ENCODE assay signal across 27 mouse cellular contexts in the genomic region with DNA sequence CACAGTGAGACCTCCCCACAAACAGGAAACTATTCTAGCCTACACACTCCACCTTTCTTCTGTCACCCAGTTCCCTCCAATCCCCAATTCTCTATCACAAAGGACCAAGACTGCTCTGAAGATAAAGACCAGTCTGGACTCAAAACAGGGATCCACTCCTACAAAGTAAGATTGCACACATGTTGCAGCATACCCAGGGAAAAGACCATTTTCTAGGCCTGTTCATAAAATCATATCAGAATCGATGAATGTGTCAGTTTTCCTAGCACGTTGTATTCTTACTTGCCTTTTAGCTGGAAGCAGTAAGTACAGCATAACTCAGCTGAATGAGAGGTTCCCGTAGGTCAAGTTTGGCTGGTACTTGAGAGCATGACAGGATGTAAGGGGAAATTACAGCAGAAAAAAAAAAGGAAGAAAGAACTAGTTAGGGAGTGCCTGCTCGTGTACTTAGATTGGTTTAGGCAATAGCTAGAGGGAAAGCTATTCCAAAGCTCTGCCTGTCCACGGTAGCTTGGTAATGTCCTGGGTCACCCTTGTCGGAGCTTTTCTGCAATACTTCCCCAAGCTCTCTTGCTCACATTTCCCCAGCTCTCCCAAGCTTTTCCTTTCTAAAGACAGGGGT. TPM values are rescaled to one million over a fixed set of nuclear protein-coding genes. Genes with fewer than 3 reads are reported as not detected.
DNase-seq lines count a peak whose midpoint lies in the region; ATAC-seq lines count a peak whose summit lies in the region.
"Had no signal": no experiment of that assay in that cellular context is flagged by ENCODE, and none has a peak within 500 bp of the region (broad histone marks: within the 10 kb centered on the region; RNA-seq: fewer than 3 reads in every experiment).

No protein-coding gene starts in this region.

- no peak overlapping the region for H3K27ac ChIP-seq in intestine, embryonic 15.5 days
- H3K27ac ChIP-seq: embryonic facial prominence, embryonic 10.5 days; embryonic facial prominence, embryonic 15.5 days; forebrain, embryonic 12.5 days; heart, embryonic 10.5 days; heart, embryonic 15.5 days; hindbrain, postnatal 0 days; liver, embryonic 15.5 days; lung, embryonic 15.5 days had no signal

- no peak overlapping the region for H3K4me3 ChIP-seq in intestine, embryonic 15.5 days (replicated peaks)
- H3K4me3 ChIP-seq: embryonic facial prominence, embryonic 10.5 days; embryonic facial prominence, embryonic 15.5 days; forebrain, embryonic 12.5 days; heart, embryonic 10.5 days; heart, embryonic 15.5 days; liver, embryonic 15.5 days; lung, embryonic 15.5 days had no signal

- H3K9ac ChIP-seq in intestine, embryonic 15.5 days = no peak overlapping the region
- H3K9ac ChIP-seq: embryonic facial prominence, embryonic 15.5 days; forebrain, embryonic 12.5 days; forebrain, postnatal 0 days; heart, embryonic 15.5 days; liver, embryonic 15.5 days; lung, embryonic 15.5 days had no signal

- H3K9me3 ChIP-seq in intestine, embryonic 15.5 days = no peaks in the 10 kb centered on the region
- H3K9me3 ChIP-seq: embryonic facial prominence, embryonic 10.5 days; embryonic facial prominence, embryonic 15.5 days; forebrain, embryonic 12.5 days; heart, embryonic 10.5 days; heart, embryonic 15.5 days; liver, embryonic 15.5 days; lung, embryonic 15.5 days had no signal

- 70% methylated on average over 6 of the region's 6 CpGs for WGBS in intestine, embryonic 15.5 days

- no peak overlapping the region for H3K4me2 ChIP-seq in intestine, embryonic 15.5 days (replicated peaks)
- H3K4me2 ChIP-seq: embryonic facial prominence, embryonic 15.5 days; forebrain, embryonic 12.5 days; heart, embryonic 15.5 days; liver, embryonic 15.5 days; lung, embryonic 15.5 days had no signal

- peak; percentile 21; the same call in 1 of the 2 replicates for ATAC-seq in common myeloid progenitor, adult 5-6 weeks (replicated peaks; ENCODE audit: low read depth, poor library complexity, severe bottlenecking)
- peak; percentile 20; the same call in 1 of the 2 replicates for ATAC-seq in megakaryocyte progenitor cell, adult 5-6 weeks (replicated peaks; ENCODE audit: poor library complexity)
- no peak for ATAC-seq in inflammation-experienced regulatory T-cells, adult 6 months
- ATAC-seq in intestine, embryonic 15.5 days = no peak
- ATAC-seq: forebrain, postnatal 0 days; hindbrain, postnatal 0 days had no signal

- no peaks in the 10 kb centered on the region for H3K4me1 ChIP-seq in intestine, embryonic 15.5 days (replicated peaks)
- H3K4me1 ChIP-seq: heart, embryonic 15.5 days; lung, embryonic 15.5 days had no signal

- H3K27me3 ChIP-seq in intestine, embryonic 15.5 days (replicated peaks) = no peaks in the 10 kb centered on the region
- H3K27me3 ChIP-seq: embryonic facial prominence, embryonic 15.5 days; forebrain, embryonic 12.5 days; heart, embryonic 15.5 days; liver, embryonic 15.5 days; lung, embryonic 15.5 days had no signal

- peak; percentile 24 to 53 for DNase-seq in lung, adult 18-20 months
- DNase-seq in lung, postnatal 4 days = no peak
- peak; percentile 47 for DNase-seq in 416B (ENCODE audit: low read depth)
- DNase-seq in cerebellum, postnatal 36 days = no peak
- DNase-seq: adrenal gland, adult 2 months; adrenal gland, postnatal 36 days; cerebellum, adult 11 months; cerebellum, adult 9-10 months; forebrain, postnatal 0 days; gastrocnemius, postnatal 14 days; heart, adult 11 months; kidney, adult 11 months; kidney, postnatal 14 days; liver; midbrain, embryonic 14.5 days had no signal

- no peaks in the 10 kb centered on the region for H3K36me3 ChIP-seq in intestine, embryonic 15.5 days
- H3K36me3 ChIP-seq: embryonic facial prominence, embryonic 10.5 days; embryonic facial prominence, embryonic 15.5 days; forebrain, embryonic 12.5 days; heart, embryonic 10.5 days; heart, embryonic 15.5 days; liver, embryonic 15.5 days; lung, embryonic 15.5 days had no signal

RNA-seq across cellular contexts. Expression of gene Wdr59, which starts 4.6 kb away (rescaled TPM):
- 5.1 and 7.9 TPM in 2 replicates for total RNA-seq in common myeloid progenitor, adult 5-6 weeks (2017)
- 4.5 and 6.8 TPM in 2 replicates for total RNA-seq in megakaryocyte progenitor cell, adult 5-6 weeks (2015)
- 5.7 and 6.3 TPM in 2 replicates for total RNA-seq in megakaryocyte progenitor cell, adult 5-6 weeks (2017)
- polyA plus RNA-seq in inflammation-experienced regulatory T-cells, adult 6 months (2017; shearing (Covaris generic)) = 1 to 10 TPM; 2.9 to 4.9 (median 4.6) TPM
- 4.1 and 4.5 TPM in 2 replicates for polyA plus RNA-seq in intestine, embryonic 15.5 days (2015; fragmentation: Nextera tagmentation; extraction: Ambion mirVana)

RNA-seq across cellular contexts. Expression of gene Znrf1, which starts 9.4 kb away (rescaled TPM):
- 71.0 and 78.3 TPM in 2 replicates for total RNA-seq in common myeloid progenitor, adult 5-6 weeks (2017)
- 71.1 and 76.6 TPM in 2 replicates for total RNA-seq in megakaryocyte progenitor cell, adult 5-6 weeks (2015)
- total RNA-seq in megakaryocyte progenitor cell, adult 5-6 weeks (2017) = 57.9 and 66.1 TPM in 2 replicates
- 10 to 100 TPM; 12.4 to 58.2 (median 50.7) TPM for polyA plus RNA-seq in inflammation-experienced regulatory T-cells, adult 6 months (2017; shearing (Covaris generic))
- polyA plus RNA-seq in intestine, embryonic 15.5 days (2015; fragmentation: Nextera tagmentation; extraction: Ambion mirVana) = 24.6 and 26.0 TPM in 2 replicates

Comparison
In these comparisons a context has a peak if more than half of its experiments do, and no peak if none do; other contexts are left out.
1. DNase-seq: peak in lung, adult 18-20 months (2 of 2) and 416B (single experiment); none in lung, postnatal 4 days (0 of 2) and cerebellum, postnatal 36 days (0 of 2).
2. ATAC-seq: peak in common myeloid progenitor, adult 5-6 weeks (single experiment) and megakaryocyte progenitor cell, adult 5-6 weeks (single experiment); none in inflammation-experienced regulatory T-cells, adult 6 months (single experiment) and intestine, embryonic 15.5 days (single experiment).